Mouse (Mus musculus) stomach, embryonic 15.5 days (tissue): ENCODE measurements around the gene Mpp1. TPM values are rescaled to one million over a fixed set of nuclear protein-coding genes. Genes with fewer than 3 reads are reported as not detected.
A peak's percentile ranks its signal among the peaks of the same experiment; 100 is the strongest.

Experiments used
- ATAC-seq: fragments of 200-750 bp; cut with Nextera tagmentation; 2 replicates; pipeline ENCODE4 v1.8.0; 2017; ENCODE audit warnings: low read depth, moderate number of reproducible peaks, moderate TSS enrichment; ENCODE audit not compliant: insufficient read depth, low FRiP score
- H3K27ac ChIP-seq: fragments of 300-500 bp; sonication (generic); 2 replicates; pipeline ENCODE4 v1.5.1; 2015; ENCODE audit warnings: mild to moderate bottlenecking, inconsistent platforms
- H3K27me3 ChIP-seq: fragments of 300-500 bp; sonication (generic); replicated peaks from 2 replicates; pipeline ENCODE4 v1.6.1; 2015; ENCODE audit warnings: inconsistent platforms
- H3K36me3 ChIP-seq: fragments of 300-500 bp; sonication (generic); 2 replicates; pipeline ENCODE4 v1.6.1; 2015; ENCODE audit warnings: inconsistent platforms
- H3K4me1 ChIP-seq: fragments of 300-500 bp; sonication (generic); 2 replicates; pipeline ENCODE4 v1.6.1; 2015; ENCODE audit warnings: inconsistent platforms
- H3K4me2 ChIP-seq: fragments of 300-500 bp; sonication (generic); 2 replicates; pipeline ENCODE4 v1.6.1; 2015; ENCODE audit warnings: mild to moderate bottlenecking, inconsistent platforms
- H3K4me3 ChIP-seq: fragments of 300-500 bp; sonication (generic); replicated peaks from 2 replicates; pipeline ENCODE4 v1.5.1; 2015; ENCODE audit warnings: inconsistent platforms
- H3K9ac ChIP-seq: fragments of 300-500 bp; sonication (generic); 2 replicates; pipeline ENCODE4 v1.6.1; 2015; ENCODE audit warnings: inconsistent platforms
- H3K9me3 ChIP-seq: fragments of 300-500 bp; sonication (generic); 2 replicates; pipeline ENCODE4 v1.6.1; 2016; ENCODE audit warnings: inconsistent platforms
- WGBS: fragments of 180-500 bp; shearing (Covaris S2); methylation state at CpG from one replicate; pipeline ENCODE4 v1.1.7; 2015; 5-methylcytosine and 5-hydroxymethylcytosine counted together
- polyA plus RNA-seq: library from polyadenylated mRNA; unstranded; fragments of >200 nt; fragmentation: Nextera tagmentation; extraction: Ambion mirVana; gene quantifications from 2 replicates; pipeline ENCODE4 v1.2.1, GENCODE M21; 2015

Mpp1 gene
- polyA plus RNA-seq, 1 experiment from 2014 or later: 84.9 TPM

- Histone ChIP-seq H3K9me3 (no peaks in the 10 kb centered on the region), H3K4me3 (no peak overlapping the region), H3K27me3 (no peaks in the 10 kb centered on the region), H3K9ac (no peak overlapping the region), H3K4me2 (no peak overlapping the region), H3K27ac (no peak overlapping the region), H3K4me1 (no peaks in the 10 kb centered on the region), H3K36me3 (no peaks in the 10 kb centered on the region)
- ATAC-seq: no peak
Measured at GRCm38 (mm10) chrX:75126893-75127292, 3.9 kb downstream of the Mpp1 start.

GRCm38 (mm10) chrX:75125606-75126005 lies 5.2 kb downstream of the Mpp1 start:
- Histone ChIP-seq H3K9me3 (no peaks in the 10 kb centered on the region), H3K27me3 (no peaks in the 10 kb centered on the region), H3K9ac (no peak overlapping the region), H3K27ac (no peak overlapping the region), H3K4me2 (no peak overlapping the region), H3K4me1 (no peaks in the 10 kb centered on the region), H3K4me3 (no peak overlapping the region), H3K36me3 (no peaks in the 10 kb centered on the region)
- WGBS: 81% methylated on average over 3 of the region's 3 CpGs
- no peak for ATAC-seq

GRCm38 (mm10) chrX:75115550-75115949 lies 15.3 kb downstream of the Mpp1 start:
- Histone ChIP-seq H3K9me3 (no peaks in the 10 kb centered on the region), H3K9ac (no peak overlapping the region), H3K36me3 (no peaks in the 10 kb centered on the region), H3K4me3 (no peak overlapping the region), H3K27me3 (no peaks in the 10 kb centered on the region), H3K4me2 (no peak overlapping the region), H3K27ac (no peak overlapping the region), H3K4me1 (no peaks in the 10 kb centered on the region)
- peak; percentile 66; the same call in 1 of the 2 replicates for ATAC-seq

GRCm38 (mm10) chrX:75102293-75102692 lies 28.5 kb downstream of the Mpp1 start:
- Histone ChIP-seq H3K36me3 (no peaks in the 10 kb centered on the region; the same call in 1 of the 2 replicates), H3K9me3 (no peaks in the 10 kb centered on the region), H3K27ac (no peak overlapping the region), H3K4me1 (no peaks in the 10 kb centered on the region), H3K9ac (no peak overlapping the region), H3K4me3 (no peak overlapping the region), H3K4me2 (no peak overlapping the region), H3K27me3 (no peaks in the 10 kb centered on the region)
- ATAC-seq: no peak
- 87% methylated on average over 6 of the region's 6 CpGs for WGBS

- no peaks in the 10 kb centered on the region for H3K4me1 ChIP-seq
- no peaks in the 10 kb centered on the region for H3K27me3 ChIP-seq
- whole genome bisulfite sequencing: 88% methylated on average over 8 of the region's 8 CpGs
- no peak overlapping the region for H3K4me2 ChIP-seq
- H3K36me3 ChIP-seq: no peaks in the 10 kb centered on the region
- H3K4me3 ChIP-seq: no peak overlapping the region
- H3K9ac ChIP-seq: no peak overlapping the region
- H3K27ac ChIP-seq: no peak overlapping the region
- no peak for ATAC-seq
- no peaks in the 10 kb centered on the region for H3K9me3 ChIP-seq
Measured at GRCm38 (mm10) chrX:75098799-75099198, 32.0 kb downstream of the Mpp1 start.

- H3K27me3 ChIP-seq: no peaks in the 10 kb centered on the region
- WGBS: 17% methylated on average over 23 of the region's 23 CpGs
- no peaks in the 10 kb centered on the region for H3K4me1 ChIP-seq
- H3K9me3 ChIP-seq: no peaks in the 10 kb centered on the region
- H3K4me2 ChIP-seq: peak overlapping the region; percentile 53
- H3K36me3 ChIP-seq: no peaks in the 10 kb centered on the region
- peak overlapping the region; percentile 56 for H3K4me3 ChIP-seq
- H3K9ac ChIP-seq: peak overlapping the region; percentile 32
- ATAC-seq: no peak; the same call in 1 of the 2 replicates
- peak overlapping the region; percentile 63 for H3K27ac ChIP-seq
Measured at GRCm38 (mm10) chrX:75096163-75096770, 34.5 kb downstream of the Mpp1 start.

- Histone ChIP-seq H3K27me3 (no peaks in the 10 kb centered on the region), H3K9ac (peak within 1 kb of the TSS; percentile 32), H3K36me3 (no peaks in the 10 kb centered on the region), H3K4me2 (peak within 1 kb of the TSS; percentile 53), H3K4me1 (no peaks in the 10 kb centered on the region), H3K9me3 (no peaks in the 10 kb centered on the region), H3K27ac (peak within 1 kb of the TSS; percentile 63), H3K4me3 (peak within 1 kb of the TSS; percentile 56)
- peak; percentile 100 for ATAC-seq
- 17% methylated on average over 29 of the region's 29 CpGs for WGBS
Measured at GRCm38 (mm10) chrX:75095369-75096162, 35.2 kb downstream of the Mpp1 start, which contains the start of gene Dkc1. TSS of gene Dkc1 (plus strand) at chrX:75095854.

GRCm38 (mm10) chrX:75085654-75086053 lies 45.2 kb downstream of the Mpp1 start:
- Histone ChIP-seq H3K9me3 (no peaks in the 10 kb centered on the region), H3K9ac (no peak overlapping the region), H3K4me3 (no peak overlapping the region), H3K27me3 (no peaks in the 10 kb centered on the region), H3K4me2 (no peak overlapping the region), H3K36me3 (no peaks in the 10 kb centered on the region), H3K27ac (no peak overlapping the region), H3K4me1 (no peaks in the 10 kb centered on the region)
- 36% methylated on average over 1 of the region's 1 CpGs for WGBS
- no peak for ATAC-seq

GRCm38 (mm10) chrX:75084774-75085508 lies 45.9 kb downstream of the Mpp1 start, which contains the start of gene Gab3:
TSS of gene Gab3 (minus strand) at chrX:75085458.
- Histone ChIP-seq H3K4me3 (peak within 1 kb of the TSS; percentile 50), H3K4me1 (no peaks in the 10 kb centered on the region), H3K27ac (no peak within 1 kb of the TSS; the same call in 1 of the 2 replicates), H3K27me3 (no peaks in the 10 kb centered on the region), H3K36me3 (no peaks in the 10 kb centered on the region), H3K4me2 (peak within 1 kb of the TSS; percentile 62), H3K9ac (no peak within 1 kb of the TSS), H3K9me3 (no peaks in the 10 kb centered on the region)
- 13% methylated on average over 6 of the region's 17 CpGs for WGBS
- peak; percentile 84 for ATAC-seq

- no peak overlapping the region for H3K9ac ChIP-seq
- H3K27me3 ChIP-seq: no peaks in the 10 kb centered on the region
- ATAC-seq: no peak; the same call in 1 of the 2 replicates
- no peak overlapping the region; the same call in 1 of the 2 replicates for H3K27ac ChIP-seq
- 23% methylated on average over 26 of the region's 26 CpGs for WGBS
- H3K36me3 ChIP-seq: no peaks in the 10 kb centered on the region
- H3K4me1 ChIP-seq: no peaks in the 10 kb centered on the region
- peak overlapping the region; percentile 62 for H3K4me2 ChIP-seq
- no peaks in the 10 kb centered on the region for H3K9me3 ChIP-seq
- H3K4me3 ChIP-seq: peak overlapping the region; percentile 50
Measured at GRCm38 (mm10) chrX:75083982-75084773, 46.6 kb downstream of the Mpp1 start.

- 63% methylated on average over 2 of the region's 2 CpGs for WGBS
- H3K9me3 ChIP-seq: no peaks in the 10 kb centered on the region
Measured at GRCm38 (mm10) chrX:75082351-75082750, 48.5 kb downstream of the Mpp1 start.

More at GRCm38 (mm10) chrX:75082351-75082750, 48.5 kb downstream of the Mpp1 start:
- ATAC-seq: no peak
- no peak overlapping the region for H3K4me2 ChIP-seq
- H3K27me3 ChIP-seq: no peaks in the 10 kb centered on the region
- H3K36me3 ChIP-seq: no peaks in the 10 kb centered on the region
- H3K4me3 ChIP-seq: no peak overlapping the region
- H3K9ac ChIP-seq: no peak overlapping the region
- H3K4me1 ChIP-seq: no peaks in the 10 kb centered on the region
- H3K27ac ChIP-seq: no peak overlapping the region
